Mouse (Mus musculus): Measurements from ENCODE around the gene Sirt4. TPM values are rescaled to one million over a fixed set of nuclear protein-coding genes. Genes with fewer than 3 reads are reported as not detected.

The Sirt4 gene
- total RNA-seq, 1 experiment from 2014 or later = 18.1 TPM

DNA sequence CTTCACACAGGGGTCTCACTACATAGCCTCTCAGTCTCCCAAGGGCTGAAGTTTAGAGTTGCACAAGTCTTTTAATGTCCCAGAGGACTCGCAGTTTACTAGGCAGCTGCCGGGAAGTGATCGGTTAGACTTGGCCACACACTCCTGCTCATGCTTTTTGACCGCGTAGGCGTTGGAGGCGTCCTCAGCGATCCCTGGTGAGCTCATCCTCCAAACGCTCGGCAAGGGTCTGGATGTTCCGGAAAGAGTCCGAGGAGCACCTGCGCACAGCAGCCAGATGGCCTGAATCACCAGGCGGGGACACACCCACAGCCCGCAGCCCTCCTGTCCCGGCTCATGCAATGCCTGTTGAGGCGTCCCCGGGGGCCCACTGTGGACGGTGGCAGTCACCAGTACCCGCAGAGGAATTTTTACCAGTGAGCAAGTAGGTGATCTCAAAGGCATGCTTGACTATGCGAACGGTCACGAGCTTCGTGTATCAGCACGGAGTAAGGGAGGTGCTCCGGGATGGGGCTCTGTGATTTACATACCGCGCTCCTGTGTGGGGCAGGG is 7.3 kb upstream of the Sirt4 start:
- DNase-seq = peak; percentile 84

GRCm38 (mm10) chr5:115491076-115491475 is 6.6 kb upstream of the Sirt4 start:
- no peak for DNase-seq

GRCm38 (mm10) chr5:115490638-115491000 is 6.1 kb upstream of the Sirt4 start:
- no peak for DNase-seq

DNA sequence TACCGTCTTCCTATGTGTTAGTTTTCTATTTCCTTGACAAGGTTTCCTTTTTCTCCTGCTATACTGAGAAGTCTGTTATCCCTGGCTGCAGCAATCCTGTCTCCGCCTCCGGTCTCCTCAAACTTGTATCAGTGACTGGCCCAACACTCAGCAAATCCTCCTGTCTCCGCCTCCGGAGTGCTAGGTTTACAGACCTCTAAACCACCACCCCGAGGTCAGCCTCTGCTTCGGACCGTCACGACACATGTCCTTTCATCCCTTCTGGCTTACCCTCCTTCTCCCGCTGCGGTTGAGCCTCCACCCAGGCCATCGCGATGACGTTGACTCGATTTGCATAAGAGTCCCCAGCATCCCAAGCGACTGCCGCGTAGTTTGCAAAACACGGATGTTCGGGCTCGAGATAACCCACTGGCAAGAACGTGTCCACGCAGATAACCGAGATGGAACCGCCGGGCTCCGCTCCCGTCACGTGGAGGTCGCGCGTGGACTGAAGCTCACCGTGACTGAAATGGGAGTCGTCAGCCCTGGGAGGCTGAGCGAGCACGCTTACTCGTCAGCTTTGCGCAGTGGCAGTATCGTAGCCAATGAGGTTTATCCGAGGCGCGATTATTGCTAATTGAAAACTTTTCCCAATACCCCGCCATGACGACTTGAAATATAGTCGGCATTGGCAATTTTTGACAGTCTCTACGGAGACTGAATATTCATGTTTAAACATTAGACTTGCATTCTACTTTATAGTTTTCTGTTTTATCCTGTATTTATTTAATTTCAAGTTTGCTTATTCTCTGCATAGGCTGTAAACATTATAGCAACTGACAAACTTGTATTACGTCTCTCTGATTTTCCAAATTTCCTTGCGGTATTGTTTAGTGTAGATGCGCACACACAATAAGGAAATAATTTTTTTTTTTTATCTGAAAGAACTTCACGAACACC is 5.4 kb upstream of the Sirt4 start:
- peak; percentile 93 for DNase-seq

DNA sequence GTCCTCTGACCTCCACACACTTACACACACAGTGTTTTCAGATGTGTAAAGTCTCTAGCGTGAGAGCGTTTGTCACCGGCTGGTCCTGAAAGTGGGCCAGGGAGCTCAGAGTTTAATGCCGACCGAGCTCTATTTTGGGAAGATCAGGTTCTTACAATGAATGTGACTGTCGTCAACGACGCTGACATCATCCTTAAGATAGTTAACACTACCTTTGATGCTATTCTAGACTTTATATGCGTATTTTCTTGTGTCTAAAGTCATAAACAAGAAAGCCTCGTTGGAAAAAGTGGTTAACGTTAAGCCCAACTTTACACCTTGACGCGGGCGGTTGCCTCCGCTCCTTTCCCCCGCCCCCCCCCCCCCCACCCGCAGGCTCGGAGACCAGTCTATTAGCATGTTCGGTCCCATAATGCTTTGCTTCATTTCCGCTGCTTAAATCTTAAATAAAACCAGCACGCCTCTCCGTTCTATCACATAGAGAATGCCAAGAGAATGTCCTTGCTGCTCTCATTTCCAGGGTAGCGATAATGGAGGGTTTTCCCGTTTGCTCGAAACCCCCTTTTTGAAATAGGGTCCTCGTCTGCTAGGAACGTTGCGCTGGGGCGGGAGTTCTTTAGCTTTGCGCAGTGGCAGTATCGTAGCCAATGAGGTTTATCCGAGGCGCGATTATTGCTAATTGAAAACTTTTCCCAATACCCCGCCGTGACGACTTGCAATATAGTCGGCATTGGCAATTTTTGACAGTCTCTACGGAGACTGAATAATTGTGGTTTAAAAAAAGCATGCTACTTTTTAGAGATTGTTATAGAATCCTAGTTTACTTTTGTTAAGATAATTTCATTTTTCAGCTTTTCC is 4.5 kb upstream of the Sirt4 start:
- peak; percentile 82 for DNase-seq

- DNase-seq = no peak
These were observed 3.5 kb upstream of the Sirt4 start for GRCm38 (mm10) chr5:115487942-115488580.

- no peak for DNase-seq
These were observed 2.8 kb upstream of the Sirt4 start for GRCm38 (mm10) chr5:115487353-115487752.

GRCm38 (mm10) chr5:115486726-115487125 is 2.2 kb upstream of the Sirt4 start:
- no peak for DNase-seq

DNA sequence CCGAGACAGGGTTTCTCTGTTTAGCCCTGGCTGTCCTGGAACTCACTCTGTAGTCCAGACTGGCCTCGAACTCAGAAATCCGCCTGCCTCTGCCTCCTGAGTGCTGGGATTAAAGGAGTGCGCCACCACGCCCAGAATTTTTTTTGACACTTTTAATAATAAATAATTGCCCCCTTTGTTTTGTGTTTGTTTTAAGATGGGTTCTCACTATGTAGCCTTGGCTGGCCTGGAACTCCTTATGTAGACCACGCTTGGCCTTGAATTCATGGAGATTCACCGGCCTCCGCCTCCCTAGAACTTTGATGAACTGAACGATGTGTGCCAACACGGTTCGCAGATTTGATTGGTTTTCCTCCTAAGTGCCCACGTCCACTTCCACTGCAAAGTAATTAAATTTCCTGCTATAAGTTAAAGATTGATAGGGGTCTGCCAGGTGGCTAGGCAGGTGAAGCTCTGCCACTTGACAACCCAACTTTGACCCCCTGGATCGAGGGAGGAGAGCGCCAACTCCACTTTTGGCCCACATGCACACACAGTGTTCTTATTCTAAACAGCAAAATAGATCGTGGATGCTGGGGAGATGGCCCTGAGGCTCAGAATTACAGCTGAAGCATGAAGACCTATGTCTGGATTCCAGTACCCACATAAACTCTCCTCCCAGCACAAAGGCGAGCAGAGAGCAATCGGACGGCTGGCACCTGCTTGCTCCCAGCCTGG is 1.1 kb upstream of the Sirt4 start:
- DNase-seq = no peak

- DNase-seq = no peak
These were observed 471 bp upstream of the Sirt4 start for GRCm38 (mm10) chr5:115484996-115485395.

- no peak for DNase-seq
These were observed 1.1 kb downstream of the Sirt4 start for GRCm38 (mm10) chr5:115483385-115483784.

GRCm38 (mm10) chr5:115482390-115483265 is 1.9 kb downstream of the Sirt4 start:
- DNase-seq = no peak

GRCm38 (mm10) chr5:115480101-115480500 is 4.4 kb downstream of the Sirt4 start:
- peak; percentile 40 for DNase-seq

- no peak for DNase-seq
These were observed 5.0 kb downstream of the Sirt4 start for GRCm38 (mm10) chr5:115479561-115479960.

- DNase-seq = no peak
These were observed 8.3 kb downstream of the Sirt4 start for GRCm38 (mm10) chr5:115476107-115476727.

- peak; percentile 76 for DNase-seq
These were observed 9.0 kb downstream of the Sirt4 start for GRCm38 (mm10) chr5:115475337-115476106.

- DNase-seq = peak; percentile 81
These were observed 10.2 kb downstream of the Sirt4 start for GRCm38 (mm10) chr5:115474174-115474828.

- DNase-seq = no peak
These were observed 11.3 kb downstream of the Sirt4 start for GRCm38 (mm10) chr5:115473191-115473590.

Measured in adrenal gland, postnatal 14 days (tissue).